Mouse (Mus musculus) heart, embryonic 14.5 days (tissue): ENCODE results near the gene Mtch2. TPM values are rescaled to one million over a fixed set of nuclear protein-coding genes. Genes with fewer than 3 reads are reported as not detected.
"Not testable (repeated sequence)": the region's sequence is repeated elsewhere in the genome, so short reads cannot be mapped to it uniquely, and the experiment has no call there.

Experiments
- ATAC-seq: fragments of 200-750 bp; cut with Nextera tagmentation; 2 replicates; pipeline ENCODE4 v1.8.0; 2017; ENCODE audit warnings: low read depth, moderate TSS enrichment; ENCODE audit not compliant: insufficient number of reproducible peaks, insufficient read depth, low FRiP score
- H3K27ac ChIP-seq, 2 experiments: fragments of 200-500 bp in 1 of 2; fragments of 300-500 bp in 1 of 2; sonication (generic) in 1 of 2; replicated peaks in 1 of 2; 2 replicates each; pipeline ENCODE4 v1.5.1; 2012 to 2014; ENCODE audit warnings: low read depth in 2 of 2, low read length in 2 of 2, control low read depth in 1 of 2, mild to moderate bottlenecking in 1 of 2, mixed read lengths in 1 of 2; ENCODE audit not compliant: control insufficient read depth in 1 of 2, insufficient read depth in 1 of 2
- H3K27me3 ChIP-seq: fragments of 300-500 bp; sonication (generic); 2 replicates; pipeline ENCODE4 v1.6.1; 2014; ENCODE audit warnings: mild to moderate bottlenecking, low read length, control low read depth; ENCODE audit not compliant: control insufficient read depth, insufficient read depth
- H3K36me3 ChIP-seq: fragments of 300-500 bp; sonication (generic); 2 replicates; pipeline ENCODE4 v1.6.1; 2014; ENCODE audit warnings: mild to moderate bottlenecking, control low read depth, low read length, mixed read lengths; ENCODE audit not compliant: control insufficient read depth, insufficient read depth
- H3K4me1 ChIP-seq, 2 experiments: fragments of 200-500 bp in 1 of 2; fragments of 300-500 bp in 1 of 2; sonication (generic) in 1 of 2; 2 replicates each; pipeline ENCODE4 v1.6.1; 2012 to 2014; ENCODE audit warnings: low read length in 2 of 2, control low read depth in 1 of 2, mixed read lengths in 1 of 2; ENCODE audit not compliant: control insufficient read depth in 2 of 2, insufficient read depth in 2 of 2
- H3K4me2 ChIP-seq: fragments of 300-500 bp; sonication (generic); 2 replicates; pipeline ENCODE4 v1.6.1; 2014; ENCODE audit warnings: mild to moderate bottlenecking, low read length
- H3K4me3 ChIP-seq, 2 experiments: fragments of 200-500 bp in 1 of 2; fragments of 300-500 bp in 1 of 2; sonication (generic) in 1 of 2; 2 replicates each; pipeline ENCODE4 v1.5.1; 2012 to 2014; ENCODE audit warnings: low read length in 2 of 2, mild to moderate bottlenecking in 2 of 2, control low read depth in 1 of 2, low read depth in 1 of 2, moderate library complexity in 1 of 2; ENCODE audit not compliant: control insufficient read depth in 1 of 2, insufficient read depth in 1 of 2
- H3K9ac ChIP-seq: fragments of 300-500 bp; sonication (generic); 2 replicates; pipeline ENCODE4 v1.6.1; 2014; ENCODE audit warnings: mild to moderate bottlenecking, low read length
- H3K9me3 ChIP-seq: fragments of 300-500 bp; sonication (generic); 2 replicates; pipeline ENCODE4 v1.6.1; 2016; ENCODE audit warnings: low read length, control low read depth; ENCODE audit not compliant: control insufficient read depth
- WGBS: fragments of 180-500 bp; shearing (Covaris S2); extraction: QIAGEN DNeasy Blood & Tissue Kit; methylation state at CpG from one replicate; pipeline ENCODE4 v1.1.7; 2014; 5-methylcytosine and 5-hydroxymethylcytosine counted together
- polyA plus RNA-seq: library from polyadenylated mRNA; unstranded; fragments of >200 nt; fragmentation: Nextera tagmentation; extraction: Ambion mirVana; gene quantifications from 2 replicates; pipeline ENCODE4 v1.2.1, GENCODE M21; 2014

Gene Mtch2
- polyA plus RNA-seq, 1 experiment from 2014 or later, result 286 TPM

DNA sequence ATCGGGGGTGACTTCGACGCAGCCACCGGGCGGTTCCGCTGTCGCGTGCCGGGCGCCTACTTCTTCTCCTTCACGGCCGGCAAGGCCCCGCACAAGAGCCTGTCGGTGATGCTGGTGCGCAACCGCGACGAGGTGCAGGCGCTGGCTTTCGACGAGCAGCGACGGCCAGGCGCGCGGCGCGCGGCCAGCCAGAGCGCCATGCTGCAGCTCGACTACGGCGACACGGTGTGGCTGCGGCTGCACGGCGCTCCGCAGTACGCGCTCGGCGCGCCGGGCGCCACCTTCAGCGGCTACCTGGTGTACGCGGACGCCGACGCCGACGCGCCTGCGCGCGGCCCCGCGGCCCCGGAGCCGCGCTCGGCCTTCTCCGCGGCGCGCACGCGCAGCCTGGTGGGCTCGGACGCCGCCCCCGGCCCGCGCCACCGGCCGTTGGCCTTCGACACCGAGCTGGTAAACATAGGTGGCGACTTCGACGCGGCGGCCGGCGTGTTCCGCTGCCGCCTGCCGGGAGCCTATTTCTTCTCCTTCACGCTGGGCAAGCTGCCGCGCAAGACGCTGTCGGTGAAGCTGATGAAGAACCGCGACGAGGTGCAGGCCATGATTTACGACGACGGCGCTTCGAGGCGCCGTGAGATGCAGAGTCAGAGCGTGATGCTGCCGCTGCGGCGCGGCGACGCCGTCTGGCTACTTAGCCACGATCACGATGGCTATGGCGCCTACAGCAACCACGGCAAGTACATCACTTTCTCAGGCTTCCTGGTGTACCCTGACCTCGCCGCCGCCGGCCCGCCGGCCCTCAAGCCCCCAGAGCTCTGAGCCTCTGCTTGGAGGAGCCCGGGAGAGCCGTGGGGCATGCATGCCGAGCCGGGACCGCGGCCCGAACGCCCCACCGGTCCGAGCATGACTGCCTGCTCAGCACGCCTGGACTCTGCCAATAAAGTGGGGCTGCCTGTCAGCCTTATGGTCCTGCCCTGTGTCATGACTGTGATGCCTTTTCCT is 42.9 kb downstream of the Mtch2 start:
- H3K4me3 ChIP-seq, result peak overlapping the region; percentile 50 to 54
- ATAC-seq, result peak; percentile 54
- no peaks in the 10 kb centered on the region for H3K9me3 ChIP-seq
- H3K27me3 ChIP-seq, result peaks cover 26% of the 10 kb centered on the region
- H3K27ac ChIP-seq, result peak overlapping the region in 1 of 2 experiments; percentile 44; a peak in 2 of 4 replicates
- H3K4me1 ChIP-seq, result peaks cover 22 to 37% of the 10 kb centered on the region in 2 experiments
- peaks cover 19% of the 10 kb centered on the region for H3K36me3 ChIP-seq
- WGBS, result 3% methylated on average over 124 of the region's 133 CpGs
- H3K4me2 ChIP-seq, result peak overlapping the region; percentile 82
- peak overlapping the region; percentile 75 for H3K9ac ChIP-seq

DNA sequence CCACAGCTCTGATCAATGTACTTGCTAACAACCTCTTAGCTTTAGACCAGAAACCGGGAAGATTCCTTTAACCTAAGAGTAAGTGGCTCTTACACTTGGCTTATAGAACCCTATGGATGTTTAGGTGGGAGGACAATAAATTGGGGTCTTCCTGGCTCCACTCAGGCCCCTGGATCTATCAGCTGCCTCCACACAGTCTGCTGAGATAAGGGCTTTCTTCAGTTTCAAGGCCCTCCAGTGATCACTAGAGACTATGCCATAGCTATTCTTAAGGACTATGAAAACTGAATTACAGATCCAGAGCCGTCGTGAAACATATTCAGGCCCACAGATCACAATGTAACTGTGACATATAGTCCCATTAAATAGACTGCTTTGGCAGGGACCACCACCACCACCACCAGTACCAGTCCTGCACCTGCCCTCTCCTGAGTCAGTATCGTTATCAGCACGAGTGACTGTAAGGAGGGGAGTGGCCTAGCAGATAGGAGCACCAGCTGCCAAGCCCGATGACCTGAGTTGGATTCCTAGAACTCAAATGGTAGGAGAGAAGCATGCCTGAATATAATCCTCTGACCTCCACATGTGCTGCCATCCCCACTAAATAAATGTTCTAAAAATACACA is 46.8 kb downstream of the Mtch2 start:
- Histone ChIP-seq H3K4me2 (no peak overlapping the region), H3K36me3 (peaks cover 58% of the 10 kb centered on the region), H3K9me3 (no peaks in the 10 kb centered on the region), H3K4me1 (peaks cover 6 to 10% of the 10 kb centered on the region in 2 experiments; a peak in 3 of 4 replicates), H3K27ac (no peak overlapping the region), H3K27me3 (peaks cover 5% of the 10 kb centered on the region; the same call in 1 of the 2 replicates), H3K4me3 (no peak overlapping the region), H3K9ac (no peak overlapping the region)
- 50% methylated on average over 6 of the region's 6 CpGs for WGBS
- ATAC-seq, result no peak

DNA sequence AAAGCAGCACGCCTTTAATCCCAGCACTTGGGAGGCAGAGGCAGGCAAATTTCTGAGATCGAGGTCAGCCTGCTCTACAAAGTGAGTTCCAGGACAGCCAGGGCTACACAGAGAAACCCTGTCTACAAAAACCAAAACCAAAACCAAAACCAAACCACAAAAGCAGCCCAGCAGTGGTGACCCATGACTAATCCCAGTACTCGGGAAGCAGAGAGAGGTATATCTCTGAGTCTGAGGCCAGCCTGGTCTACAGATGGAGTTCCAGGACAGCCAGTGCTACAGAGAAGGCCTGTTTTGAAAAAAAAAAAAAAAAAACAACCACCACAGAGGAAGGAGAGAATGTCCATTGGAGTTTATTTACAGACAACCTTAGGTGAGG is 47.3 kb downstream of the Mtch2 start:
- ATAC-seq, H3K27me3 ChIP-seq, H3K9ac ChIP-seq, H3K9me3 ChIP-seq, H3K27ac ChIP-seq, H3K4me3 ChIP-seq, H3K4me2 ChIP-seq, H3K4me1 ChIP-seq: not testable (repeated sequence)
- peaks cover 63% of the 10 kb centered on the region for H3K36me3 ChIP-seq
- 71% methylated on average over 3 of the region's 3 CpGs for WGBS

GRCm38 (mm10) chr2:90903398-90903797 is 56.4 kb downstream of the Mtch2 start:
- Histone ChIP-seq H3K27ac (peak overlapping the region in 1 of 2 experiments; percentile 89; a peak in 2 of 4 replicates), H3K4me3 (peak overlapping the region; percentile 70 to 93; a peak in 3 of 4 replicates), H3K4me2 (peak overlapping the region; percentile 87), H3K9me3 (no peaks in the 10 kb centered on the region), H3K36me3 (peaks cover 71% of the 10 kb centered on the region), H3K9ac (peak overlapping the region; percentile 93), H3K27me3 (no peaks in the 10 kb centered on the region), H3K4me1 (peaks cover 4 to 22% of the 10 kb centered on the region in 2 experiments)
- ATAC-seq, result no peak
- WGBS, result 85% methylated on average over 2 of the region's 2 CpGs

GRCm38 (mm10) chr2:90904076-90904855 is 57.3 kb downstream of the Mtch2 start, which contains the start of the genes Kbtbd4 and Ndufs3:
Gene Kbtbd4, plus strand, starts transcription at chr2:90904740.
Gene Ndufs3, minus strand, starts transcription at chr2:90904827.
- Histone ChIP-seq H3K4me2 (peak within 1 kb of the TSS; percentile 87), H3K4me3 (peak within 1 kb of the TSS; percentile 70 to 93), H3K9me3 (no peaks in the 10 kb centered on the region), H3K9ac (peak within 1 kb of the TSS; percentile 93), H3K27me3 (no peaks in the 10 kb centered on the region), H3K27ac (peak within 1 kb of the TSS; percentile 89 to 91), H3K36me3 (peaks cover 71% of the 10 kb centered on the region), H3K4me1 (peaks cover 4 to 25% of the 10 kb centered on the region in 2 experiments)
- WGBS, result under 1% methylated on average over 43 of the region's 43 CpGs
- peak; percentile 86 for ATAC-seq

- peaks cover 4 to 26% of the 10 kb centered on the region in 2 experiments for H3K4me1 ChIP-seq
- H3K27ac ChIP-seq, result peak overlapping the region; percentile 62 to 89; a peak in 3 of 4 replicates
- H3K27me3 ChIP-seq, result no peaks in the 10 kb centered on the region
- H3K4me2 ChIP-seq, result peak overlapping the region; percentile 87
- peaks cover 71% of the 10 kb centered on the region for H3K36me3 ChIP-seq
- no peak for ATAC-seq
- no peaks in the 10 kb centered on the region for H3K9me3 ChIP-seq
- H3K4me3 ChIP-seq, result peak overlapping the region; percentile 70 to 93
- peak overlapping the region; percentile 93 for H3K9ac ChIP-seq
- WGBS, result 1% methylated on average over 21 of the region's 21 CpGs
Measured at GRCm38 (mm10) chr2:90904856-90905224, 57.9 kb downstream of the Mtch2 start.

DNA sequence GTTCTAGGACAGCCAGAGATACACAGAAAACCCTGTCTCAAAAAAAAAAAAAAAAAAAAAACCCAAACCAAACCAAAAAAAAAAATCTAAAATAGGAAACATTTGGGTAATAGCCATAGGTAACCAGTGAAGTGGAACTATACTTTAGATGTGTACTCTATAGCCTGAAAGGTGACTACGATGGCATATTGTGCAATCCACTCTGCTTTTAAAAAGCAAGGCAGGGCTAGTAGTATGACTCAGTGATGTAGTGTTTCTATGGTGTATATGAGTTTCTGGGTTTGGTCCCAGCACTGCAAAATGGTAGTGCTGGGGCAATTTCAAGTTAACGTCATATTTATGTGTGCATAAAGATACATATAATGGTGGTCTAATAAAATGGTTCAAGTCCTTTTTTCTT is 59.8 kb downstream of the Mtch2 start:
- ATAC-seq, result no peak
- WGBS, result 97% methylated on average over 2 of the region's 2 CpGs
- no peaks in the 10 kb centered on the region for H3K27me3 ChIP-seq
- no peak overlapping the region for H3K27ac ChIP-seq
- H3K4me2 ChIP-seq, result no peak overlapping the region
- H3K36me3 ChIP-seq, result peaks cover 72% of the 10 kb centered on the region
- peaks cover 4 to 26% of the 10 kb centered on the region in 2 experiments for H3K4me1 ChIP-seq
- H3K4me3 ChIP-seq, result no peak overlapping the region
- H3K9me3 ChIP-seq, result no peaks in the 10 kb centered on the region
- H3K9ac ChIP-seq, result no peak overlapping the region
